Mouse (Mus musculus): ENCODE measurements around the gene Mmp2. TPM values are rescaled to one million over a fixed set of nuclear protein-coding genes. Genes with fewer than 3 reads are reported as not detected.

Mmp2 gene
- not detected for polyA plus RNA-seq (2017; shearing (Covaris generic))

GRCm38 (mm10) chr8:92827243-92828034, at the start of gene Mmp2:
Gene Mmp2, plus strand, starts transcription at chr8:92827291.

GRCm38 (mm10) chr8:92855171-92855894, 28.2 kb downstream of the Mmp2 start, which contains the start of gene Lpcat2:
Gene Lpcat2, plus strand, starts transcription at chr8:92855339.

GRCm38 (mm10) chr8:92901107-92901506, 74.0 kb downstream of the Mmp2 start, which contains the start of gene Capns2:
Gene Capns2, plus strand, starts transcription at chr8:92901407.

Other genes with a start within 250 kb of the Mmp2 start
- not detected for gene Irx6, start 153.0 kb upstream of the Mmp2 start, polyA plus RNA-seq (2017; shearing (Covaris generic))
- 1.3 TPM for gene Lpcat2, start 28.0 kb downstream of the Mmp2 start, polyA plus RNA-seq (2017; shearing (Covaris generic))
- gene Capns2, start 74.1 kb downstream of the Mmp2 start, polyA plus RNA-seq (2017; shearing (Covaris generic)): not detected
- gene Slc6a2, start 132.8 kb downstream of the Mmp2 start, polyA plus RNA-seq (2017; shearing (Covaris generic)): not detected
- not detected for gene Ces1a, start 220.9 kb downstream of the Mmp2 start, polyA plus RNA-seq (2017; shearing (Covaris generic))

Data from CD4-positive, CD25-positive, alpha-beta regulatory T cell (primary cell).